Mouse (Mus musculus): ENCODE results near the gene Hnrnpl.
A peak's percentile ranks its signal among the peaks of the same experiment; 100 is the strongest.

Hnrnpl gene

GRCm38 (mm10) chr7:28867508-28868340 lies 59.4 kb downstream of the Hnrnpl start:
- peak; percentile 68 to 78 for DNase-seq (ENCODE audit: low read depth in 2 of 2, low spot score in 2 of 2)

DNA sequence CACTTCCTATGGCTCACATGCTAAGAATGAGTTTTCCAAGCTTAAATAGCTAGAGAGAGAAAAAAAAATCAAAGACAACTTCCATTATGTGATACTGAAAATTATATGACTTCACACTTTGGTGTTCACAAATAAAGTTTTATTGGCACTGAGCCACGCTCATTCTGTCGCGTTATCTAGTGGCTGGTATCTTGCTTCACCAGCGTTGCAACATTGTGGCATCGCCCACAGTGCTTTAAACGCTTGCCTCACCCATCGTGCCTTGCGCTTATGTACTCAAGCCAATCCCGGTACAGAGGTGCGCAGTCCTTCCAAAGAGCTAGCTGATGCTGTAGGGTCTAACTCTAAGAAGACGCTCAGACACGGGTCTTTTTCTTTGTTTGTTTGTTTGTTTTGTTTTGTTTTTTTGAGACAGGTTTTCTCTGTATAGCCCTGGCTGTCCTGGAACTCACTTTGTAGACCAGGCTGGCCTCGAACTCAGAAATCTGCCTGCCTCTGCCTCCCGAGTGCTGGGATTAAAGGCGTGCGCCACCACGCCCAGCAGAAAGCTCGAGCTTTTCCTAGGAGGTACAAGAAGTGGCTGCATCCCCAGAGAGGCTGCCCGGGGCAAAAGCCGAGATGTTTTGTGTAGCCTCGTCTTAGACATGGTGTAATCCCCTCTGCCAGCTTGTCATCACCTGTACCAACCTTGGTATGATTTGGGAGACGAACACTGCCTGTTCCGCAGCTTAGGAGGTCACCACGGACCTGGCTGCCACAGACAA lies 62.7 kb downstream of the Hnrnpl start:
- no peak for DNase-seq (ENCODE audit: low read depth in 2 of 2, low spot score in 2 of 2)

Measured in CD8-positive naive resting alpha-beta T cell, adult 2 months (primary cell).